Mouse (Mus musculus): ENCODE results near the gene Sf3a2.
"Not testable (repeated sequence)": the region's sequence is repeated elsewhere in the genome, so short reads cannot be mapped to it uniquely, and the experiment has no call there.

The Sf3a2 gene

DNA sequence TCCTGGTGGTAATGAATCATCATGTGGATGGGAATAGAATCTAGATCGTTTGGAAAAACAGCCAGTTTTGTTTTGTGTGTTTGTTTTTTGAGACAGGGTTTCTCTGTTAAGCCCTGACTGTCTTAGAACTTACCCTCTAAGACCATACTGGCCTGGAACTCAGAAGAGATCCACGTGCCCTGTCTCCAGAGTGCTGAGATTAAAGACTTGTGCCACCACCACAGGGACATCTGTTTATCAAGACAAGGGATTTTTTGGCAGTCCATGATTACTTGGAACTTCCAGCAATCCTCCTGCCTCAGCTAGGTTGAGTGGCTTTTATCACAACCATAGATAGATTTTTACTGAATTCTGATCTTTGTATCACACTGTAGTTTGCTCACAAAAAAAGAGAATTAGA lies 26.8 kb downstream of the Sf3a2 start:
- no peak for DNase-seq (ENCODE audit: low read depth, low spot score)

DNA sequence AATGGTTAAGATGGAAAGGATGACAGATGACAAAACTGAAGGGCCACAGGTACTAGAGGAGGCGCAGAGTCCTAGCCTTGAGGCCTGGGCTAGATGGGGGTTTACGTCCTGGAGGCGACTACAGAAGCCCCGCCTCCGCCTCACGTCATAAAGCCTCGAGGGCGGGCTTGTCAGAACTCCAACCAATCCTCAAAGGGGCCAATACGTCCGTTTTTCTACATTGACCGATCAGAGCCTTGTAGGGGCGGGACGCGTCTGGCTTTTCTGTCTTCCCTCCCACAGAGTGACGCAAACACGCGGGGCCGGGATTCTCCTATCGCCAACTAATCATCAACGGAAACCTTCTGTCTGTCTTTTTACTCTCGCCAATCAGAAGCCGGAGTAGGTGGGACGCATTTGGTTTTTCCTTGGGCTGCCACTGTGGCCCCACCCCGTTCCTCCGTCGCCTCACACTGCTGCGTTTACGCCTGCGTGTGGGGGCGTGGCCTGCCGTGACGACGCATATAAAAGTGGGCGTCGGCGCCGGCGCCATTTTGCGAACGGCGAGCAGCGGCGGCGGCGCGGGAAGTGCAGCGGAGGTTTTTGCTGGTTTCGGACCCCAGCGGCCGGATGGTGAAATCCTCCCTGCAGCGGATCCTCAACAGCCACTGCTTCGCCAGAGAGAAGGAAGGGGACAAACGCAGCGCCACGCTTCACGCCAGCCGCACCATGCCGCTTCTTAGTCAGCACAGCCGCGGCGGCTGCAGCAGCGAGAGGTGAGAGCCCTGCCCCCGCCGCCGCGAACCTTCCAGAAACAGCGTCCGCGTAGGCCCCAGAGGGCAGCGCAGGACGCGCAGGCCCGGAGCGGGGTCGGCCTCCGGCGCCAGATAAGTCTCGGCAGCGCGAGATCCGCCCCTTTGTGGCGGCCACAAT lies 28.4 kb downstream of the Sf3a2 start, which contains the start of gene Oaz1:
Gene Oaz1, plus strand, starts transcription at position 506 of the 912 bp plus-strand sequence.
- peak; percentile 100 for DNase-seq (ENCODE audit: low read depth, low spot score)

DNA sequence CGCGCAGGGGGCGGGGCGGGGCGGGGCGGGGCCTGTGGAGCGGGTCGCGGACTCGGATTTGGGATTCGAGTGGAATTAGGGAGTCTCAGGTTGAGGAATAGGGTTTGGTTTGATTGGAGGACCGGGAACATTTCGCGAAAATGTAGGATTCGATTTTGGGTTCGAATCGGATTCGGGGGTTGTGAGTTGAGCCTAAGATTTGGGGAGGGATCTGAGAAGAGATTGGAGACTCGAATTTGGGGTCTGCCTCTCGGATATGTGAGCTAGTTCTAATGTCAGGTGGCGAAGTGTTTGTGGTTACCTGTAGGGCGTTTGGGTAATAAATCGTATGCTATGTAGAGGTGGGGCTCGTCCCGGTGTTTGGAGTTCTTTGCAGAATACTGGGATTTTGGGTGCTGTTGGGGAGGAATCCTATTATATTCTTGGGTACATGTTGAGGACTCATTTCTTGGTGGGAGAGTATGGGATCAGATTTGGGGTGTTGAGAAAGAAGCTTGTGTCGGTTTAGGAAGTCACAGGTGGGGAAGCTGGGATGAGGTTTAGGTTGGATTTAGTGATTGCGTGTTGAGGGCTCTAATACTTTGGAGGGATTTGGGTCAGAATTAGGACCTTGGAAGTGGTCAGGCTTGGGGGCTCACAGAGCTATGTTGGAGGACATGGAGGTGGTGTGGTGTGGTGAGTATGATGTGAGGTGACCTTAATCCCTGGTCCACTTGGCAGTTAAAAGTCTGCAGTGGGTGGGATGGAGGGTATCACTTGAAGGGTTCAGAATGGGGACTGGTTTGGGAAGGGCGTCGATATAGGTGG lies 29.3 kb downstream of the Sf3a2 start:
- no peak for DNase-seq (ENCODE audit: low read depth, low spot score)

DNA sequence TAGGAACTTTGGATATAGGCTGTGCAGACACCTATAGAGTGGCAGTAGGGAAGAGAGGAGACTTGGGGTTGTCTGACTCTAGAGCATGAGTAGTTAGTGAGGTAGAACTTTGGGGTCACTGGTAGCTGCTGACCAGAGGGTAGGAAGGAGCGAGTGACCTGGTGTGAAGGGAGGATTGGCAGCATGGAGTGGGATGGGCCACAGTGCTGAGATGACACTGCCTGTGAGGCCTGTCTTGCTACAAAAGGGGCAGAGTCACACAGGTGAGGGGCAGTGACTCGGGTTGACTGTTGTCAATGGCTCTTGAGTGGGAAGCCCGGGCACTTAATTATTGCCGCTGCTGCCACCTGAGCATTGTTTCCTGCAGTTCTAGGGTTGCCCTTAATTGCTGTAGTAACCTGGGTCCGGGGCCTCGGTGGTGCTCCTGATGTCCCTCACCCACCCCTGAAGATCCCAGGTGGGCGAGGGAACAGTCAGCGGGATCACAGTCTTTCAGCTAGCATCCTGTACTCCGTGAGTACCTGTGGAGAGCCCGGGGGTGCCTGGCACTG lies 29.9 kb downstream of the Sf3a2 start:
- no peak for DNase-seq (ENCODE audit: low read depth, low spot score)

DNA sequence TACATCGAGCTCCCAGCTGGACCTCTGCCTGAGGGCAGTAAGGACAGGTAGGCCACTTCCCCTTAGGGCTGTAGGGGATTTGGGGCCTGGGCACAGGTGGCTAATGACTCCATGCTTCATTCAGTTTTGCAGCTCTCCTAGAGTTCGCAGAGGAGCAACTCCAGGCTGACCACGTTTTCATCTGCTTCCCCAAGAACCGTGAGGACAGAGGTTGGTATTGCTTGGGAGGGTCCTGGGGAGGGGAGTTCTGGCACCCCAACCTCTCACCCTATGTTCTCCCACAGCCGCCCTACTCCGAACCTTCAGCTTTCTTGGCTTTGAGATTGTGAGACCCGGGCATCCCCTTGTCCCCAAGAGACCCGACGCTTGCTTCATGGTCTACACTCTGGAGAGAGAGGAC lies 30.6 kb downstream of the Sf3a2 start:
- not testable (repeated sequence) for DNase-seq (ENCODE audit: low read depth, low spot score)

DNA sequence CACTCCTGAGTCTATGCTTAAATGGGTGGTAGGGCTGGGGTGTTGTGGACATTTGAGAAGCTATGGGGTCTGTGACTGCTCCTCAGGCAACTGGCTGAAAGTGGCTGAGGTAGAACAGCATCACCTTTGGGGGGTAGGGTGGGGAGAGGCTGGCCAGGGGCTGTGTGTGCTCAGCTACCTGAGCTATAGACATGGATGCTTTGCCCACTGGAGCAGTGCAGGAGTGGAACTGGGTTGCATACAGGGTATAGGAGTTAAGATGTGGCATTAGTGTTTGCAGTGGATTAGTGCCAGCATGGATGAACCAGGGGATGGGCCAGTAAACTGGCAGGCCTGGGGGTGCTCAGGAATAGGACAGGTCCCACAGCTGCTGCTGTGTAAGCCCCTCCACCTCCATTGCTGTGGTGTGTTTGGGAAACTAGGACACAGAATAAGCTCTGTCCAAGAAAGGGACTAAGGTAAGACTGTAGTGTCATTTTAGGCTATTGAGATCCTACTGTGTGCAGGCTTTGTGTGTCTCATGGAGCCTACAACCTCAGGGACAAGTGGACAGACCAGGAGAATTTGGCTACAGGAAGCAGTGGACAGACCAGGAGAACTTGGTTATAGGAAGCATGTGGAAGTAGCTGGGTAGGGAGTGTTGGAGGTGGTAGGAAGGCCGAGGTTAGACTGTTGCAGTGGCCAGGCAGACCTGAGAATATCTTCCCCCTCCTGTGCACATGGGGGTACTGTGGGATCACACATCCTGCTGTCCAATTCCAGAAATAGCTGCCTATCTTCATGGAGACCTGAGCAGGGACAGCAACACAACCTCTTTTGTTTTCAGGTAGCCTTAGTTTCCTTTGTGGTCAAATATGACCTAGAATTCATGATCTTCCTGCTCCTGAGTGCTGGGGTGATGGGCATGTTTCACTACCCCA lies 31.6 kb downstream of the Sf3a2 start:
- no peak for DNase-seq (ENCODE audit: low read depth, low spot score)

DNA sequence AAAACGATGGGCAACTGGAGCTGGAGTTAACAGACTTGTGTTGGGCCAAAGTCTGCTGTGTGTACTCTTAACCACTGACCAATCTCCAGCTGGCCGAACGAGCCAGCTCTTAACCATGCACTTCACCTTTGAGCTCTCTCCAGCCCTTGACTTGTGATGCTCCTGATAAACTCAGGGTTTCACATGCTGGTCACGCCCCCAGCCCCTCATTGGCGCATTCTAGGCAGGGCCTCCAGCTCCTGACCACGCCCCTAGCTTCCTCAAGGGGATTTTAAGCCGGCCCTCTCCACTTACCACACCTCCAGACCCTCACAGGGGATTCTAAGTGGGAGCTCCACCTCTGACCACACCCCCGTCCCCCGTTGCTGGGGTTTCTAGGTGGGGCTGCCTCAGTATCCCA lies 33.1 kb downstream of the Sf3a2 start:
- peak; percentile 58 for DNase-seq (ENCODE audit: low read depth, low spot score)

DNA sequence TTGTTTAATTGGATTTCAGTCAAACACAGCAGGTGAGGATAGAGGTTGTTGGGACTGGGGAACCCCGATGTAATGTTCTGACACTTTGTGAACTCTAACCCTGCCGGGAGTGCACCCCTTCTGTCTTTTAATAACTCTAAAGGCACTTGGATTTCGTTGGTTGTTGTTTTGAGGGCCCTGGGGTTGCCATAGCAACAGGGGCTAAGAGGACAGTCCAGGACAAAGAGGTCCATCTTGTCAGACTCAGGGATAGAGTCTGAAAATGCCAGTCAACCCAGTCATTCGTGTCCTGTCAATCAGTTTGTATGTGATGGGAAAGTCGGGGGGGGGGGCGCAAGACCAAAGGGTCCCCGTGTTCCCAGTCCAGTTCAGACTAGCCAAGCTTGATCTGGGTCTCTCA lies 34.8 kb downstream of the Sf3a2 start:
- no peak for DNase-seq (ENCODE audit: low read depth, low spot score)

DNA sequence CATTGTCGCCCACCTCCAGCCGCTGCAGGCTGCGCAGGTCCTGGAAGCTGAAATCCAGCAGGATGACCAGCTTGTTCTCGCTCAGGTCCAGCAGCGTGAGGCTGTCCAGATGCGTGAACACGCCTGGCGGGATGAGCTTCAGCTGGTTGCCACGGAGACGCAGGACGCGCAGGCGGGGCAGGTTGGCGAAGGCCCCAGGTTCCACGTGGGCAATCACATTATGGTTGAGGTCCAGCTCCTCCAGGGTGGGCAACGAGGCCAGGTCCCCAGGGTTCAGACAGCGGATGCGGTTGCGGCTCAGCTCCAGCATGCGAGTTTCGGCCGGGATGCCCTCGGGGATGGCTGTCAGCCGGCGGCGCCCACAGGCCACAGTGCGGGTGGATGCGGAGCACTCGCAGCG lies 37.6 kb downstream of the Sf3a2 start:
- DNase-seq (ENCODE audit: low read depth, low spot score): no peak

DNA sequence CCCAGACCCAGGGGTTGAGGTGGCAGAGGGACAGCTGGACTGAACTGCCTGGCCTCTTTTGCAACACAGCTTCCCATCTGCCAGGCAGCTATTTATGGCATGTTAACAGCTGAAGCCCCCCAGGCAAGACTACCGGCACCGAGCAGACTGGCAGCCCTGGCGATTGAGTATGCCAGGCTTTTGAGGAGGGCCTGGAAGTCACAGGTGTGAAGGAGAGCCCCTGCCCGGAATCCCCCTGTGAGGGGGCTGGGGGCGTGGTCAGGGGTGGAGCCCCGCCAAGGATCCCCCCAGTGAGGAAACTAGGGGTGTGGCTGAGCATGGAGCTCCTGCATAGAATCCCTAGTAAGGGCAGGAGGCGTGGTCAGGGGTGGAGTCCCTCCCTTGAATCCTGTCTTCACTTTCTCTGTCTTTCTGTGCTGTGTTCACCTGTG lies 39.0 kb downstream of the Sf3a2 start:
- DNase-seq (ENCODE audit: low read depth, low spot score): no peak

DNA sequence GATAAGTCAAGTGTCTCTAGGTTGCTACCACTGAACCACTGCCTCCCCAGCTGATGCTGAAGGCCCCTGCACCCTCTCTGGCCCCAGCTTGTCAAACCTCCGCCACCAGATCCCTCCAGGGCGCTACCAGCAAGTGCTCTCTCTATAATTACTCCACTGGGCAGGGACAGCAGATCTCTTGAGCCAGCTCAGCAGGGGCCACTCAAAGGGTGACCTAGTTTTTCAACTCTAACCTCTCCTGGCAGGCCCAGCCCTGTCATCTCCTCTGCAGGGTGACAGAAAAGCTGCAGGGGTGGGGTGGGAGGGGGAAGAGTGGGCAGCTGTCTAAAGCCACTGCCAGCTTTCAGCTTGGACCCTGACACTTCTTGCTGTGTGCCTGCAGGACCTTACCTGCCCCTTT lies 39.8 kb downstream of the Sf3a2 start:
- no peak for DNase-seq (ENCODE audit: low read depth, low spot score)

DNA sequence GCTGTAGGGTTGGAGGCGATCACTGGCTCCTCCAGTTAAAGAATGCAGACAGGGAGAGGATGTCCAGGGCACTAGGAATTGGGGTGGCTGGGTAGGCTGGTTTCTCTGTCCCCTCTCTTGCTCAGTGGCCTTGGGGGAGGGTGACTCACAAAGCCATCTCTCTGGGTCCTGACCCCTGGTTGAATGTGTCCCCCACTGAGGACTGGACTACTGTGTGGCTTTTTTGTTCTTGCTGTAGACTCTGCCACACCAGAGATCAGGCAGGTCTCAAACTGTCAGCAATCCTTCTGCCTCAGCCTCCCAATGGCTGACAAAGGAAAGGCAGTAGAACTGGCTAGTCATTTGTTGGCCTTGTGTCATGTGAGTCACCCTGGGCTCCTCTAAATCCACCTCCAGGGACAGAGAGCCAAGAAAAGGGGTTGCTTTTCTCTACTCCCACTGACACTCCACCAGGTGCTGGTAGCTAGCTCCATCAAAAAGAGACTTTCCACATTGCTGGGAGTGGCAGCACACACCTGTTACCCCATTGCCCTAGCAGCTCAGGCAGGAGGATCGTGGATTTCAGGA lies 40.4 kb downstream of the Sf3a2 start:
- no peak for DNase-seq (ENCODE audit: low read depth, low spot score)

DNA sequence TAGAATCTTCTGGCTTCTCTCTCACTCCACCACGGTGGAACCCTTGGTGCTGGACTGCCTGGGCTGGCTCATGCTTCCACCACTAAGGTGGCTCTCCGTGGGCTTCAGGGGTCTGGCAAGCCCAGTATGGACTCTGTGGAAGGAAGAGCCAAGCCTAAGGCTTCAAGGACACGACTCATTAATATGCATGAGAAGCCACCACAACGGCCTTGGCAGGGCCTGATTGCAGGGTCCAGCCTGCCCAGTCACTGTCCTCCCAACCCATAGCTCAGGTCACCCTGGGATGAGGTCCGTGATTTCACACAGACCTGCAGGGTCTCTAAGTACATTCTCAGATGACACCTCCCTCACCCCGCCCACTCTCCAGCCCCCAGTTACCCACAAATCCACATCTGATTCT lies 41.9 kb downstream of the Sf3a2 start:
- DNase-seq (ENCODE audit: low read depth, low spot score): no peak

DNA sequence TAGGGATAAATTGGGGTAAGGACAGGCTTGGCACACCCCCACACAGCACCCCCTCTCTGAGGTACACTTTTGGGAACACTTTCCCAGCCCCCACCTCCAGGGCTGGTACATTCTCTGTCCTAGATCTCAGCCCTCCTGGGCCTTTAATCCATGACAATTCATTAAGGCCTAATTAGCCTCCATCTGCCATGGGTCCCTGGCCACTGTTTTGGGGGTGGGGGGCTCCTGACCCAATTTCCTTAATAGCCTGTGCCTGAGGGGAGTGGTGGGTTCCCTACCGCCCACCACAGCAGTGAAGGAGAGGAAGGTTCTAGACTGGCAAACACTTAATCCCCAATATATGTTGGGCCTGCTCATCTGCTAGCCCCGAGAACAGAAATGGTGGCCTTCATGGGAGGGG lies 43.7 kb downstream of the Sf3a2 start:
- no peak for DNase-seq (ENCODE audit: low read depth, low spot score)

DNA sequence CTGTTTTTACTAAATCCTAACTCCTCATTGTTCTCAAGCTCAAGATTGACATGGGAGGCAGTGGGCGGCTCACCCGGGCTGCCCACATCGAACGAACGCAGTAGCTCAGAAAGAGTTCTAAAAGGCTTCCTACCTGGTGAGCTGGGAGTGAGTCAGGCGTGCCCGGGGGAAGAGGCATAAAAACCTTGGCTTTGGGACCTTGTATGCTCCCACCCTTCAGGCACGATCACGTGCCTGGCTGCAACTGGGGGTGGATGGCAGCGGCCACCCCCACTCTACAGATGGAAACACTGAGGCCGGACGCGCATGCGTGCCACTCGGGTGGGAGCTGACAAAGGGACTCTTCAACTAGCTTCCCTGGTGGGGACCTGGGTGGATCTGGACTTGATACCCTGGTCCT lies 44.3 kb downstream of the Sf3a2 start:
- DNase-seq (ENCODE audit: low read depth, low spot score): no peak

DNA sequence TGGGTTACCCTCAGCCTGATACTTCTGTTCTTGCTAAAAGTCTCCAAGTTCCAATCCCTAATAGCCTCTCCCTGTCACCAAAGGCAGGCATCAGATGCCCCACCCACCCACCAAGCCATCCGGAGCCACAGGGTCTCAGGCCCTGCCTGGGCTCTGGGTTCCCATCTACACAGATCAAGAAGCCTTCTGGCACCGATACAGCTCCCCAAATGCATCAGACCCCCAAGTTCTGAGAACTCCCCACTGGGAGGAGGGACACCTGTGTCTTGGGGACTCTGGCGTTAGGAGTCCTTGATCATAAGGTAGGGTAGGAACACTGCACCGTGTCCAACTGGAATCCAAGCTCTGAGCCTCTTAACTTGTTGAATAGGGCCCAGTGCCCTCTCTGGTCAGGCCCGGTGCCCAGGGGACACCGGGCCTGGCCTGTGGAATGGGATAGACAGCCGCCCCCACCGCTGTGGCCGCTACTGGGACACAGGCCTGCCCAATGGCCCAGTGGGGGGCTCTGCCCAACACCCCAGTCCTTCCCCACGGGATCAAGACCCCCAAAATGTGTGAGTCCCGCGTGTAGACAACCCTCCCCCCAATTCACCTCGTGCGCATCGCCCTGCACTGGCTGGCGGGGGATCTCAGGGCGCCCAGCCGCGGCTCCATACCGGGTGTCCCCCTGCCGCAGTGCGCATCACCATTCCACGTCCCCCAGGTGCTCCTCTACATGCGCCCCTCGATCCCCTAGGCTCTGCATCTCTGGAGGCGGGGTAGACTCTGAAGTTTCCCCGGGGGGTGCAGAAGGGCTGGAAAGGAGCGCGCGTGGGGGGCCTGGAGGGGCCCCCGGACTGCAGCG lies 45.3 kb downstream of the Sf3a2 start:
- no peak for DNase-seq (ENCODE audit: low read depth, low spot score)

DNA sequence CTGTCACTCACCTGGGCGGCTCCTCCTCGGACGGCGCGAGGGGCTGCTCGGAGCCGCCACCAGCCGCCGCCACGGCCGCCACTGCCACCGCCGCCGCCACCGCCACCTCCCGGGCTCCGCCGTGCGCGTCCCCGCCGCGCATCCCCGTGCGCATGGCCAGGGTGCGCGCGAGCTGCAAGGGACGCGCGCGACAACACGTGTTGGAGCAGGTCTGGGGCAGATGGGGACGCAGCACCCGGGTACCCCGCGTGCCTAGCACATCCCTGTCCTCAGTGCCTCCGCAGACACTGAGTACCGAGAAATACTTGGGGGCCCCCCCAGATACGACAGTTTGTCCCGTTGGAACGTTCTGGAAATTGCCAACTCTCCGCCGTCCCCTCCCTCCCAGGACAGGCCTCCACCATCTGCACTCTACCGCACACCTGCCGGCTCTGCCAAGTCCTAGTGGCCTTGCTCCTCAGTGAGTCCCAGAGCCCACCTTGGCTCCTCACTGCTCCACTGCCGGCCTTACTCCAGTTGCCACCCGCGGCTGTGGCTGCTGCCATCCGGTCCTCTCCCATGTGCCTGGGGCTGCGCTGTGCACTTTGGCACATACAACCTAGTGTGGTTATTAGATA lies 46.0 kb downstream of the Sf3a2 start, which contains the start of gene Lingo3:
Gene Lingo3, minus strand, starts transcription at position 109 of the 617 bp plus-strand sequence.
- no peak for DNase-seq (ENCODE audit: low read depth, low spot score)

DNA sequence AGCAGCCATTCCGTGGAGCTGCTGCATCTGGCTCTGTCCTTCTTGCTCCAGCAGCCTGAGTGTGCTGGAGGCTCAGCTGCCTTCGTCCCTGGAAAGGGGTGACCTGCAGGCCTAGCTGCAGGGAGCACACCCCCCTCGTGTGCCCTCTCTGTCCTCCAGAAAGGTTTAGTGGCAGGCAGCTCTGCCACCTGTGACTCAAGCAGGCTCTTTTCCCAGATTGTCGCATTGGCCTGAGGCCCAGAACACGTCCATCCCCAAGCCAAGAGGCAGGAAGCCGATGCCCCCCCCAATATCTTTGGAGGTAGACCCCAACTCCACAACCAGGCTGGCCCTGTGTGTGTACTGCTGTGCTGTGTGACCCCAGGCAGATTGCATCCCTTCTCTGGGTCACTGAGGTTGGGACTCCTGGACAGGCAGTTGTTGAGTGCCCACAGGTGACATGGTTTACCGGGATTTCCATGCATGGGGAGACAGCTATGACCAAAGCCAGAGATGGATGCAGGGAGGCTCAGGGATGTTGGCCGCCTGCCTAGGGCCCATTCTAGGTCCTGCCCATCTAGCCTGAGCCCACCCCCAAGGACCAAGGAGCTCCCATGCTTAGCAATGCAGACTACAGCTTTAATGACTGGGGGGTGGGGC lies 47.2 kb downstream of the Sf3a2 start:
- DNase-seq (ENCODE audit: low read depth, low spot score): no peak

DNA sequence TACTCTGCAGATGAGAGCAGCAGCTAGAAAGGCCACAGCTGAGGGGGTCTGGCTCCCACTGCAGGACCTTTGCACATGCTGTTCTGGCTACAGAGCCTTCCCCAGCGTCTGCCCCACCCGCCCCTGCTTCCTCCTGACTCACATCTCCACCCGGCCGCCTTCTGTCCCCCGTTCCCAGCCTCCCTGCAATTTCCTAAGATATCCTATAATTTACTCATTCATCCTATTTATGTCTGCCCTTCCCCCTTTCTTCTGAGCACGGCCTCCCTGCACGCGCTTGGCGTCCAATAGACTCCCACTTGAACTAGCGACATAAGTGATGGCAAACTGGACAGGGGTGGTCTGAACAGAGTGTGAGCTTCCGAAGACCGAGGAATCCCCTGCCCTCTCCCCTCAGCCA lies 47.7 kb downstream of the Sf3a2 start:
- DNase-seq (ENCODE audit: low read depth, low spot score): no peak

Measured in c-Kit-negative CD71-positive TER-119-positive erythroid progenitor cells, embryonic 14.5 days (primary cell).